Mouse (Mus musculus): ENCODE results near the gene Mdm1.

- TF ChIP-seq POLR2A (IDR thresholded peaks at IDR 0.05; ENCODE audit: low read depth, low read length) (no peak), CTCF (conservative IDR thresholded peaks at IDR 0.05; ENCODE audit: insufficient read depth, insufficient read length, low read depth, low read length) (no peak)
Observed at GRCm38 (mm10) chr10:118093728-118094127, 47.9 kb upstream of the Mdm1 start.
